Mouse (Mus musculus) MEL (cell line): ENCODE results near the gene Cdk14. TPM values are rescaled to one million over a fixed set of nuclear protein-coding genes. Genes with fewer than 3 reads are reported as not detected.

Experiments used
- DNase-seq: peaks from one replicate; pipeline ENCODE4 v3.0.0; 2011; ENCODE audit warnings: low read depth, low spot score
- H3K27ac ChIP-seq: 2 replicates; pipeline ENCODE4 v1.5.1; 2012; ENCODE audit warnings: low read depth, mild to moderate bottlenecking, control low read depth, low read length, moderate library complexity; ENCODE audit not compliant: control insufficient read depth
- H3K27me3 ChIP-seq, 2 experiments: fragments of 150-350 bp in 1 of 2; sonication (generic) in 1 of 2; 2 replicates each; pipeline ENCODE4 v1.6.1; 2012; ENCODE audit warnings: low read length in 2 of 2, mild to moderate bottlenecking in 2 of 2, improper control_type of control experiment in 1 of 2, moderate library complexity in 1 of 2; ENCODE audit not compliant: insufficient read depth in 2 of 2, control insufficient read depth in 1 of 2
- H3K36me3 ChIP-seq, 2 experiments: 2 replicates each; pipeline ENCODE4 v1.6.1; 2012 to 2014; ENCODE audit warnings: low read length in 2 of 2, improper control_type of control experiment in 1 of 2, inconsistent platforms in 1 of 2, mild to moderate bottlenecking in 1 of 2; ENCODE audit not compliant: insufficient read depth in 2 of 2, control insufficient read depth in 1 of 2
- H3K4me1 ChIP-seq, 2 experiments: fragments of 150-350 bp in 1 of 2; sonication (generic) in 1 of 2; 2 replicates each; pipeline ENCODE4 v1.6.1; 2012; ENCODE audit warnings: low read length in 2 of 2, improper control_type of control experiment in 1 of 2, mild to moderate bottlenecking in 1 of 2; ENCODE audit not compliant: insufficient read depth in 2 of 2, control insufficient read depth in 1 of 2
- H3K4me3 ChIP-seq, 2 experiments: fragments of 150-350 bp in 1 of 2; sonication (generic) in 1 of 2; 2 replicates each; pipeline ENCODE4 v1.5.1; 2012; ENCODE audit warnings: low read depth in 2 of 2, low read length in 2 of 2, mild to moderate bottlenecking in 2 of 2, moderate library complexity in 2 of 2, control low read depth in 1 of 2, improper control_type of control experiment in 1 of 2; ENCODE audit not compliant: control insufficient read depth in 1 of 2, insufficient read depth in 1 of 2
- H3K79me2 ChIP-seq: 2 replicates; pipeline ENCODE4 v1.6.1; 2012; ENCODE audit warnings: mild to moderate bottlenecking, low read length, moderate library complexity; ENCODE audit not compliant: control insufficient read depth, poor library complexity, insufficient read depth
- H3K9ac ChIP-seq: 2 replicates; pipeline ENCODE4 v1.6.1; 2012; ENCODE audit warnings: low read depth, mild to moderate bottlenecking, control low read depth, low read length, moderate library complexity; ENCODE audit not compliant: control insufficient read depth, poor library complexity, severe bottlenecking
- H3K9me3 ChIP-seq: fragments of 150-350 bp; sonication (generic); replicated peaks from 2 replicates; pipeline ENCODE4 v1.6.1; 2012; ENCODE audit warnings: mild to moderate bottlenecking, low read length, improper control_type of control experiment, moderate library complexity; ENCODE audit not compliant: insufficient read depth
- BHLHE40 ChIP-seq: IDR thresholded peaks from 2 replicates; pipeline ENCODE4 v1.6.1; 2012; ENCODE audit warnings: low read depth, mild to moderate bottlenecking, inconsistent platforms, low read length, improper control_type of control experiment, borderline replicate concordance
- CHD1 ChIP-seq: IDR thresholded peaks from 2 replicates; pipeline ENCODE4 v1.6.1; 2012; ENCODE audit warnings: low read depth, mild to moderate bottlenecking, inconsistent platforms, low read length, improper control_type of control experiment
- CHD2 ChIP-seq: IDR thresholded peaks from 2 replicates; pipeline ENCODE4 v1.6.1; 2011; ENCODE audit warnings: low read length, improper control_type of control experiment
- E2F4 ChIP-seq: IDR thresholded peaks from 2 replicates; pipeline ENCODE4 v1.6.1; 2011; ENCODE audit warnings: low read depth, low read length, improper control_type of control experiment, borderline replicate concordance
- ELF1 ChIP-seq: IDR thresholded peaks from 2 replicates; pipeline ENCODE4 v1.6.1; 2014; ENCODE audit warnings: low read depth, mild to moderate bottlenecking, inconsistent platforms, low read length, improper control_type of control experiment, moderate library complexity
- GABPA ChIP-seq: IDR thresholded peaks from 2 replicates; pipeline ENCODE4 v1.6.1; 2012; ENCODE audit warnings: low read depth, mild to moderate bottlenecking, inconsistent platforms, low read length, improper control_type of control experiment, moderate library complexity
- HCFC1 ChIP-seq: IDR thresholded peaks from 2 replicates; pipeline ENCODE4 v1.6.1; 2012; ENCODE audit warnings: low read depth, mild to moderate bottlenecking, inconsistent platforms, low read length, improper control_type of control experiment, moderate library complexity
- MEF2A ChIP-seq: IDR thresholded peaks from 2 replicates; pipeline ENCODE4 v1.6.1; 2014; ENCODE audit warnings: low read depth, mild to moderate bottlenecking, inconsistent platforms, low read length, improper control_type of control experiment; ENCODE audit not compliant: poor library complexity, insufficient replicate concordance, severe bottlenecking; ENCODE audit errors: extremely low read depth
- MXI1 ChIP-seq: IDR thresholded peaks from 2 replicates; pipeline ENCODE4 v1.6.1; 2011; ENCODE audit warnings: mild to moderate bottlenecking, low read depth, low read length, improper control_type of control experiment
- MYB ChIP-seq: IDR thresholded peaks from 2 replicates; pipeline ENCODE4 v1.6.1; 2011; ENCODE audit warnings: mild to moderate bottlenecking, low read depth, low read length, improper control_type of control experiment
- NELFE ChIP-seq: IDR thresholded peaks from 2 replicates; pipeline ENCODE4 v1.6.1; 2011; ENCODE audit warnings: low read depth, low read length, improper control_type of control experiment
- NRF1 ChIP-seq: IDR thresholded peaks from 2 replicates; pipeline ENCODE4 v1.6.1; 2014; ENCODE audit warnings: low read depth, mild to moderate bottlenecking, inconsistent platforms, low read length, improper control_type of control experiment, moderate library complexity; ENCODE audit not compliant: poor library complexity, insufficient read depth, severe bottlenecking
- POLR2AphosphoS2 ChIP-seq: IDR thresholded peaks from 2 replicates; pipeline ENCODE4 v1.6.1; 2011; ENCODE audit warnings: low read length, improper control_type of control experiment
- RAD21 ChIP-seq: IDR thresholded peaks from 2 replicates; pipeline ENCODE4 v1.6.1; 2011; ENCODE audit warnings: mild to moderate bottlenecking, low read depth, low read length, improper control_type of control experiment
- RCOR1 ChIP-seq: IDR thresholded peaks from 2 replicates; pipeline ENCODE4 v1.6.1; 2012; ENCODE audit warnings: low read depth, mild to moderate bottlenecking, inconsistent platforms, low read length, improper control_type of control experiment
- SIN3A ChIP-seq: IDR thresholded peaks from 2 replicates; pipeline ENCODE4 v1.6.1; 2012; ENCODE audit warnings: low read length, improper control_type of control experiment, inconsistent platforms
- TAL1 ChIP-seq: IDR thresholded peaks from 2 replicates; pipeline ENCODE4 v1.6.1; 2012; ENCODE audit warnings: mild to moderate bottlenecking, inconsistent platforms, low read length, moderate library complexity, mixed read lengths
- TBP ChIP-seq: IDR thresholded peaks from 2 replicates; pipeline ENCODE4 v1.8.0; 2011; ENCODE audit warnings: low read depth, low read length, improper control_type of control experiment
- UBTF ChIP-seq: IDR thresholded peaks from 2 replicates; pipeline ENCODE4 v1.6.1; 2012; ENCODE audit warnings: low read depth, mild to moderate bottlenecking, inconsistent platforms, low read length, improper control_type of control experiment, moderate library complexity, borderline replicate concordance; ENCODE audit not compliant: insufficient read depth
- ZC3H11A ChIP-seq: IDR thresholded peaks from 2 replicates; pipeline ENCODE4 v1.6.1; 2012; ENCODE audit warnings: low read depth, mild to moderate bottlenecking, inconsistent platforms, low read length, improper control_type of control experiment
- ZKSCAN1 ChIP-seq: IDR thresholded peaks from 2 replicates; pipeline ENCODE4 v1.6.1; 2012; ENCODE audit warnings: low read depth, mild to moderate bottlenecking, inconsistent platforms, low read length, improper control_type of control experiment, moderate library complexity
- ZMIZ1 ChIP-seq: IDR thresholded peaks from 2 replicates; pipeline ENCODE4 v1.6.1; 2012; ENCODE audit warnings: low read depth, mild to moderate bottlenecking, inconsistent platforms, low read length, improper control_type of control experiment, moderate library complexity
- ZNF384 ChIP-seq: IDR thresholded peaks from 2 replicates; pipeline ENCODE4 v1.6.1; 2012; ENCODE audit warnings: low read depth, mild to moderate bottlenecking, inconsistent platforms, low read length, improper control_type of control experiment
- polyA plus RNA-seq, 2 experiments: library from polyadenylated mRNA; stranded (reverse) in 1 of 2; unstranded in 1 of 2; fragments of >175 nt in 1 of 2; fragments of >200 nt in 1 of 2; gene quantifications; 2 replicates each; pipeline versions ENCODE4 v1.2.1 to v1.2.4; 2012; ENCODE audit warnings: low replicate concordance in 2 of 2, low read depth in 1 of 2; ENCODE audit not compliant: insufficient read length in 2 of 2, insufficient read depth in 1 of 2, missing spikeins in 1 of 2
- total RNA-seq: library from RNA; depleted of rRNA; stranded (reverse); fragments of 300-350 nt; gene quantifications from 2 replicates; pipeline ENCODE4 v1.2.3, GENCODE M21; 2012

Gene Cdk14
- total and polyA plus RNA-seq, 3 experiments = not detected

DNA sequence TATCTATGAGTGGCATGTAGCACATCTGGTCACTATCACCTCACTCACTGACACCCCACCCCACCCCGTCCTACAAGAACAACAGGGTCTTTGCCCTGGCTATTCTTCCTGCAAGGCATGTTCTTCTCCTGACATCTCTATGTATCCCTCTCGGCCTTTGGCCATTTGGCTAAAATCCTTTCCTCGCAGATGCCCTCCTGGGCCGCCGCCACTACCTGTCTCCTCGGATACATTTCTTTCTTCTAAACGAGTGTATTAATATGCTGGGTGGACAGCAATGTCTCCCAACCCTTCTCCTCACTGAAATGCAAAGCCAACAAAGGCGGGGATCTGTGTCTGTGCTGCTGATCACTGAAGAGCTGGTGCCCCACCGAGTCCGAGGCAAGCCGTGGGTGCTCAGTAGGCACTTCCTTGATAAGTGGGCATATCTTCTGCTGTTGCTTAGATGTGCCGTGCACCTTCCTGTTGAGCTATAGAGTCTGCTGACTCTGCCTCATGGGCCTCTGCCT lies 118.5 kb downstream of the Cdk14 start:
- Histone ChIP-seq H3K4me1 (no peaks in the 10 kb centered on the region), H3K79me2 (no peaks in the 10 kb centered on the region), H3K36me3 (no peaks in the 10 kb centered on the region), H3K9ac (no peak overlapping the region), H3K27ac (no peak overlapping the region), H3K9me3 (no peaks in the 10 kb centered on the region), H3K4me3 (no peak overlapping the region), H3K27me3 (no peaks in the 10 kb centered on the region)
- no peak for TF ChIP-seq CHD2
- no peak for TF ChIP-seq NELFE
- no peak for TF ChIP-seq GABPA
- TF ChIP-seq MYB = no peak
- TF ChIP-seq NRF1 = no peak
- TF ChIP-seq TAL1 = no peak
- TF ChIP-seq BHLHE40 = no peak
- TF ChIP-seq MXI1 = no peak
- no peak for TF ChIP-seq UBTF
- TF ChIP-seq RCOR1 = no peak
- TF ChIP-seq ELF1 = no peak
- DNase-seq = no peak

DNA sequence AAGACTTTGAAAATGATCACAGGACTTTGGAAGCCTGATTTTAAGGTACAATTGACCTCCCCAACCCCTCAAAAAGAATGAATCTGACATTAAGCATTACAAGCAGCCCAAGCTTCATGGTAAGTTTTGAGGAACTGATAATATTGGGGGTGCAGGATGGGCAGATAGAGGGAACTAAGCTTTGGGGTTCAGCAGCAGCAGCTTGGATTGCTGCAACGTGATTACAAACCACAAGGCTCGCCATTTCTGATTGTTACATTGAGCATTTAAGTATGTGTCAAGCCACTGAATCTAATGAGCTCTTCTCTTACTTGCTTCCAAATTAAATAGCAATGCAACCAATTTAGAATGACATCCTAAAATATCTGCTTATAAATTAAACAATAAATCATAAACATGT lies 119.1 kb downstream of the Cdk14 start:
- Histone ChIP-seq H3K4me1 (no peaks in the 10 kb centered on the region), H3K27ac (no peak overlapping the region), H3K36me3 (no peaks in the 10 kb centered on the region), H3K79me2 (no peaks in the 10 kb centered on the region), H3K27me3 (no peaks in the 10 kb centered on the region), H3K4me3 (no peak overlapping the region), H3K9me3 (no peaks in the 10 kb centered on the region), H3K9ac (no peak overlapping the region)
- no peak for DNase-seq
- TF ChIP-seq ZMIZ1 = no peak
- TF ChIP-seq ZC3H11A = no peak
- no peak for TF ChIP-seq NELFE
- TF ChIP-seq RAD21 = no peak
- no peak for TF ChIP-seq TBP
- TF ChIP-seq ZNF384 = no peak
- no peak for TF ChIP-seq MXI1
- TF ChIP-seq POLR2AphosphoS2 = no peak
- TF ChIP-seq E2F4 = no peak
- no peak for TF ChIP-seq CHD1
- TF ChIP-seq HCFC1 = no peak
- no peak for TF ChIP-seq ZKSCAN1
- no peak for TF ChIP-seq SIN3A
- no peak for TF ChIP-seq MEF2A
- TF ChIP-seq UBTF = no peak
